4 mouse cellular contexts compared by ENCODE assay signal in genomic region chr15:25718104-25718503, GRCm38 (mm10).
DNase-seq lines count a peak whose midpoint lies in the region; TF ChIP-seq lines count a peak whose summit lies in the region.
"Not testable (repeated sequence)": the region's sequence is repeated elsewhere in the genome, so short reads cannot be mapped to it uniquely, and the experiment has no call there.

No protein-coding gene starts in this region.

- not testable (repeated sequence) for TF ChIP-seq EP300 in CH12.LX (IDR thresholded peaks at IDR 0.05; ENCODE audit: low read length); heart, adult 2 months (IDR thresholded peaks at IDR 0.05; ENCODE audit: insufficient read depth, low read depth, low read length)

- H3K27ac ChIP-seq in CH12.LX (ENCODE audit: insufficient read depth, low read depth); ES-E14 (ENCODE audit: insufficient read depth, low read depth, low read length, poor library complexity, severe bottlenecking); heart, adult 2 months: not testable (repeated sequence)

- WGBS in heart, adult 2 months, result 99% methylated on average over 4 of the region's 4 CpGs

- H3K36me3 ChIP-seq in CH12.LX (replicated peaks in 1 of 2; ENCODE audit: control insufficient read depth in 1 of 2, insufficient read depth in 1 of 2, low read length in 1 of 2); ES-E14 (ENCODE audit: control insufficient read depth, insufficient read depth, low read length, poor library complexity, severe bottlenecking); heart, adult 2 months (ENCODE audit: control insufficient read depth, insufficient read depth, low read length): not testable (repeated sequence)
- peaks cover 37% of the 10 kb centered on the region for H3K36me3 ChIP-seq in E14TG2a.4 (ENCODE audit: insufficient read depth, low read length)

- not testable (repeated sequence) for H3K79me2 ChIP-seq in CH12.LX (replicated peaks; ENCODE audit: control insufficient read depth, extremely low read depth, insufficient read depth, poor library complexity, severe bottlenecking); heart, adult 2 months (replicated peaks; ENCODE audit: control insufficient read depth, insufficient read depth, low read length)

- in situ Hi-C loops in CH12.LX (cut with MboI; ENCODE audit: low pct_ligation_motif_present, low pct_unique_long_range_greater_than_20kb, low sequenced_read_pairs), result not testable (repeated sequence)
- in situ Hi-C loops in ES-E14 (cut with MboI; ENCODE audit: low sequenced_read_pairs in 2 of 2, unreplicated experiment in 2 of 2), result loop anchor here (5.0 to 25.0 kb wide), 3 partner anchors 276 to 1131 kb away; no protein-coding TSS in a partner anchor

- not testable (repeated sequence) for H3K9ac ChIP-seq in CH12.LX (ENCODE audit: insufficient read depth, low read depth); ES-E14 (ENCODE audit: insufficient read depth, low read depth, low read length, poor library complexity, severe bottlenecking); heart, adult 2 months (ENCODE audit: low read depth, low read length)

- not testable (repeated sequence) for H3K9me3 ChIP-seq in CH12.LX (replicated peaks; ENCODE audit: low read length); E14TG2a.4 (ENCODE audit: low read length); ES-E14 (ENCODE audit: control insufficient read depth, insufficient read depth, low read depth, low read length)

- H3K4me2 ChIP-seq in CH12.LX (ENCODE audit: insufficient read depth, low read depth, poor library complexity, severe bottlenecking), result not testable (repeated sequence)

- not testable (repeated sequence) for TF ChIP-seq RAD21 in CH12.LX (IDR thresholded peaks at IDR 0.05; ENCODE audit: low read depth, low read length)

- not testable (repeated sequence) for H3K4me3 ChIP-seq in CH12.LX (replicated peaks in 1 of 3; ENCODE audit: low read depth in 2 of 3, low read length in 2 of 3, poor library complexity in 1 of 3); E14TG2a.4 (replicated peaks; ENCODE audit: low read length); ES-E14 (ENCODE audit: insufficient read depth in 1 of 2, low read depth in 1 of 2, low read length in 2 of 2, poor library complexity in 1 of 2, severe bottlenecking in 1 of 2); heart, adult 2 months

- not testable (repeated sequence) for TF ChIP-seq CTCF in CH12.LX (conservative IDR thresholded peaks at IDR 0.05 in 1 of 2, IDR thresholded peaks at IDR 0.05 in 1 of 2; ENCODE audit: low read depth in 2 of 2, low read length in 2 of 2)
- 0 out of 2 replicates have a peak, but pooled peaks have one; percentile 10 for TF ChIP-seq CTCF in E14TG2a.4 (conservative IDR thresholded peaks at IDR 0.05; ENCODE audit: low read length)
- TF ChIP-seq CTCF in heart, adult 2 months (IDR thresholded peaks at IDR 0.05), result 0 out of 2 replicates have a peak, but pooled peaks have one; percentile 3

- TF ChIP-seq POLR2A in CH12.LX (IDR thresholded peaks at IDR 0.05; ENCODE audit: low read depth, low read length); heart, adult 2 months (IDR thresholded peaks at IDR 0.05; ENCODE audit: insufficient read depth, low read depth, low read length): not testable (repeated sequence)

- not testable (repeated sequence) for DNase-seq in CH12.LX (ENCODE audit: extremely low read depth); ES-E14 (ENCODE audit: low read depth, low spot score); heart, adult 2 months

- intact Hi-C loops in heart, adult 2 months (cut with DNase I), result not testable (repeated sequence)

- dilution Hi-C loops in CH12.LX (cut with MboI; ENCODE audit: extremely low pct_ligation_motif_present, extremely low pct_unique_long_range_greater_than_20kb, low sequenced_read_pairs), result not testable (repeated sequence)

- H3K4me1 ChIP-seq in CH12.LX (ENCODE audit: control insufficient read depth in 1 of 2, insufficient read depth in 2 of 2), result peaks cover 4 to 19% of the 10 kb centered on the region in 2 experiments
- peaks cover 75% of the 10 kb centered on the region for H3K4me1 ChIP-seq in E14TG2a.4 (replicated peaks; ENCODE audit: low read depth, low read length)
- H3K4me1 ChIP-seq in ES-E14 (ENCODE audit: control insufficient read depth in 2 of 2, insufficient read depth in 2 of 2, low read length in 2 of 2, poor library complexity in 1 of 2), result peaks cover 7 to 23% of the 10 kb centered on the region in 2 experiments; a peak in 3 of 4 replicates
- H3K4me1 ChIP-seq in heart, adult 2 months (ENCODE audit: control insufficient read depth, insufficient read depth, low read length), result not testable (repeated sequence)

- H3K27me3 ChIP-seq in CH12.LX (replicated peaks); E14TG2a.4 (ENCODE audit: insufficient read depth, low read length); heart, adult 2 months (ENCODE audit: control insufficient read depth, insufficient read depth, low read length): not testable (repeated sequence)

TF ChIP-seq in CH12.LX, 34 proteins besides CTCF, POLR2A, EP300 and RAD21:
- peak; percentile 11; the same call in 1 of the 2 replicates for TF ChIP-seq ZNF384 (IDR thresholded peaks at IDR 0.05; ENCODE audit: low read depth, low read length)

TF ChIP-seq in ES-E14, 5 proteins besides CTCF, POLR2A, EP300 and RAD21:
- peak; percentile 90 for TF ChIP-seq ZNF384 (IDR thresholded peaks at IDR 0.05; ENCODE audit: low read depth, low read length)
